Mouse (Mus musculus): ENCODE data around the gene S100a6.

Gene S100a6

DNA sequence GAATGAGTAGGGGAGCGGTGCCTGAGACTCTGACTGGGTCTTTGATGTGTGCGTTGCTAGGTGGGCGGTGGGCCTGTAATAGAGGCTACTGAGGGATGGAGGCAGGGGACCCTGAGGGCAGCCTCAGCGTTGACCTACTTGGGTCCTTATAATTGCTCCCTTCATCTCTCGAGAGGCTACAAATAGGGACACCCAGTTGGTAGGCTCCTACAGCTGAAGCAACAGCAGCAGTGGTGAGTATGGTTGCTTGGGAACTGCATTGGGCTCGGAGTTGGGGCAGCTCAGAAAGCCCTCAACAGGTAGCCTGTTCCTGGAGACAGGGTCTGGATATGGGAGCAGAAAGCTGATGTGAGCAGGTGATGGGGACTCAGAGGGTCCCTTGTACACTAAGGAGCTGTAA lies 12.6 kb upstream of the S100a6 start:
- in situ Hi-C loops (cut with MboI, MseI), result no loop called here

DNA sequence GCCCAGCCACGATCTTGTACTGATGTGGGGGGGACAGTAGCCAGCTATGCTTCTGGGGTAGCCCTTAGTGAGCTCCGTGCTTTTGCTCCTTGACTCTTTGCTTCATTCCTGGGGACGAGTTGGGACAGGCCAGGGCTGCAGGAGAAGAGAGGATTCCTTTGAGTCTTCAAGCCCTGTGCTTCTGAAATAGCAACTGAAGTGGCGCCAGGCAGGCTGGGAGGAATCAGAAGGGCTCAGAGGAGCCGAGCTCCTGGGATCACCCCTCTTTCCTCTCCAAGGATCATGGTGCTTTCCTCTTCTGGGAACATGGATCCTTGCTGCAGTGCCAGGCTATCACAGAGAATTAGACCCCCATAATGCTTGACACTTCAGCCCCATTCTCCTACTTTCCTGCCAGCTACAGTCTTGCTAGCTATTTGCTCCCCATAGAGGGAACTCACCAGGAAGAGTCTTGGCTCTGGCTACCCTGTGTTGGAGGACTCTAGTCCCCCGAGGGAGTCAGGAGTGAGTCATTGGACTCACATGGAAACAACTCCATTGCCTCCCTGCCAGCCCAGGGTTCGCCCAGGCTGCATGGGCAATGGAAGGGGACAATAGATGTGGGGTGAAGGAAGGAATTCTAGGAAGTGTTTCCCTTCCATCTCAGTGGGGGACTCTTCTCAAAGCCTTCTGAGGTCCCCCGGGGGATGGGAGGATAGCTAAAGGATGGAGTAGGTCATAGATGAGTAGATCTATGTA lies 12.1 kb upstream of the S100a6 start:
- in situ Hi-C loops (cut with MboI, MseI), result no loop called here

DNA sequence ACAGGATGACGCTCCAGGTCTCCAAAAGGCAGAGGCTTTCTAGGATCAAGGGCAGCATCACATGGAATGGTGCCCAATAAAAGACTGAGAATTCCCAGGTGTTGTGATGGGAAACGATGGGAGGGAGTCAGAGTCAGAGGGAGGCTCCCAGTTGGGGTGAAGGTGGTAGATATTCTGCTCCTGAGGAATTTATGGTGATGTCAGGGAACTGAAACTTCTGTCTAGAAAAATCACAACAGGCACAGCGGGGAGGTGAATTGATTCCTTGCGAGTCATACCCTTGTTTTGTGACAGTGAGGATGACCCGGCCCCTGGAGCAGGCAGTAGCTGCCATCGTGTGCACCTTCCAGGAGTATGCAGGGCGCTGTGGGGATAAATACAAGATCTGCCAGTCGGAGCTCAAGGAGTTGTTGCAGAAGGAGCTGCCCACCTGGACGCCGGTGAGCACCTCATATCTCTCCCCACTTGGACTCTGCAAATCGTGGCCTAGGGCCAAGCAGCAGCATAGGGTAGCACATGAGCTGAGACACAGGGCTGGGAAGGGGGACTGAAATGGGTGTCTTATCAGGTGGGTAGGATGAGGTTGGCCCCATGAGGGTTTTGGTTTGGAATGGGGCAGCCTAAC lies 11.1 kb upstream of the S100a6 start, which contains the start of gene Gm42674:
Gene Gm42674 (plus strand): TSS at position 419 of the 625 bp plus-strand sequence.
- in situ Hi-C loops (cut with MboI, MseI), result no loop called here

DNA sequence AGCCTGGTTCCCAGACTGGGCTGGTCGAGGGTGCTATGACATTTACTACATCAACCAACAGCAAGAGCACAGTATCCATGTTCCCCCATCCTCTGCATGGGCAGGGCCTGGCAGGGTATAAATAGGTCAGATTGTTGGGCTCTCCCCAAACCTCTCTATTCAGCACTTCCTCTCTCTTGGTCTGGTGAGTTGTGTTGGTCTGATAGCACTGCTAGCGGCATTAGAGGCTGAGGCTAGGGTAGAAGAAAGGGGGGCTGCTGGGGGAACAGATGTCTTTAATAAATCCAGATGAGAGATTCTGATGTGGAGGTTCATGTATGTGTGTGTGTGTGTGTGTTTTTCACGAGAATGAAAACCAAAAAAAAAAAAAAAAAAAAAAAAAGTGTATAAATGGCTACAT lies 9.1 kb upstream of the S100a6 start, which contains the start of gene S100a4:
Gene S100a4 (plus strand): TSS at position 149 of the 400 bp plus-strand sequence.
- in situ Hi-C loops (cut with MboI, MseI), result no loop called here

DNA sequence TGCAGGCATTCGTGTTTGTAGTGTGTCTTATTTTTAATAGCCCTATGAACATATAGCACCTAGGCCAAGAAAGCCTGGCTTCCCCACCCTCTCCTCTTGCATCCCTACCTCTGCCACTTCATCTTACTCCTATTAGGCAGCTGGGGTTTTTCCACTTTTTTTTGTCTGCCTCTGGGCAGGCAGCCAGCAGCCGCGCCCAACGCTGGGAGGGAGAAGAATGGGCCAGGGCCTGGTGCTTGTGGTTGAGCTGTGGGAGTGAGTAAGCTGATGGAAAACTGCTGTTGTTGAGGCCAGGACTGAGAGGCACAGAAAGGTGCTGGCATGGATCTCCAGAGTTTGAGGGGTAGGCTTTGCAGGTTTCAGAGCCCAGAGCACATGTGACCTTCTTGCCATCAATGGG lies 8.3 kb upstream of the S100a6 start:
- in situ Hi-C loops (cut with MboI, MseI), result no loop called here

DNA sequence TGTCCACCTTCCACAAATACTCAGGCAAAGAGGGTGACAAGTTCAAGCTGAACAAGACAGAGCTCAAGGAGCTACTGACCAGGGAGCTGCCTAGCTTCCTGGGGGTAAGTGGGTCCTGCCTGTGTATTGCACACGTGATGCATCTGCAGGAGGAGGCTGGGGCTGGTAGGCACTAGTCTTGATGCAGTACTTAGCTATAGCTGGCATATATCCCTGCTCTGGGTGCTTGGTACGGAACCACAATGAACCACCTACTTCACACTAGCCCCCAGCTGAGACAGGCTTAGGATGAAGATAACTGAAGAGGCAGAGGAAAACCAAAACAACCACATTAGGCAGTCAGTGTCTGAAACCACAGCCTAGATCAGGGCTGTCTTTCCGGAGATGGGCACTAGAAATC lies 7.6 kb upstream of the S100a6 start:
- in situ Hi-C loops (cut with MboI, MseI), result no loop called here

DNA sequence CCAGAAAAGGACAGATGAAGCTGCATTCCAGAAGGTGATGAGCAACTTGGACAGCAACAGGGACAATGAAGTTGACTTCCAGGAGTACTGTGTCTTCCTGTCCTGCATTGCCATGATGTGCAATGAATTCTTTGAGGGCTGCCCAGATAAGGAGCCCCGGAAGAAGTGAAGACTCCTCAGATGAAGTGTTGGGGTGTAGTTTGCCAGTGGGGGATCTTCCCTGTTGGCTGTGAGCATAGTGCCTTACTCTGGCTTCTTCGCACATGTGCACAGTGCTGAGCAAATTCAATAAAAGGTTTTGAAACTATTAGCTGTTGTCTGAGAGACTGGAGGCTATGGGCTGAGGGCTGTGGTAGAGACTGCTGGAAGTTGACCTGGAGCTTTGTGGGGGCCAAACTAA lies 6.9 kb upstream of the S100a6 start:
- in situ Hi-C loops (cut with MboI, MseI), result no loop called here

DNA sequence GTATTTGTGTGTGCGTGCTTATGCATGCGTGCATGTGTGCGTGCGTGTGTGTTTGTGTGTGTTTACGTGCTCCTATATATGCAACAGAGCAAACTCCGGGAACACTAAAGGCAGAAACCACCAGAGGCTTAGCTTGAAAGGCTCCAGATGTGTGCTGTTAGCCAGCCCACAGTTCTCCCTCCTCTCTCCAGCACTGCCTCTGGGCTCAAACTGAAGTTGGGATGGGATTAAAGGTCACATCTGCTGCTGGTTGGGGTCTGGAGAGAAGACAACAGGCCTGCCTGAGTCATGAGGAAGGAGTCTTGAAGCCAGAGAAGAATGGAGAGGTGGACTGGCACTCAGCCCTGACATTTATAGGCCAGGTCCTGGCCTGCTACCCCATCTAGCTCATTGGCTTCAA lies 6.5 kb upstream of the S100a6 start:
- in situ Hi-C loops (cut with MboI, MseI), result no loop called here

DNA sequence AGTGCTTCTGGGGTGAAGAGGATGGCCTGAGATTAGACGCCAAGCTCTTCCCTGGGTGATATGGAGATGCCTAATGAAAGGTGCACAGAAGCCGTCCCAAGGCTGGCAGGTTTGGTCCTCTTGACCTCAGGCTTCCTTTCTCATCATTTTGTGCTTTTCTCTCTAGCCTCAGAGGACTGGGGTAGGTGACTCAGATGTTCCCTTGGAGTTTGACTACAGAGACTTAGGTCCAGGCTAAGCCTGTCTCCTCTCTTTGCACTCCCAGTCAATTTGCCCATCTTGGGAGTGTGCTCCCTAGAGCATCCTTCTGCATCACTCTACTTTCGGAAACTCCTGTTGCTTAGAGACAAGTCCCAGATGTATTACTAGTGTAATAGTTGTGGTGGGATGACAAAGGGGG lies 5.3 kb upstream of the S100a6 start:
- in situ Hi-C loops (cut with MboI, MseI), result no loop called here

DNA sequence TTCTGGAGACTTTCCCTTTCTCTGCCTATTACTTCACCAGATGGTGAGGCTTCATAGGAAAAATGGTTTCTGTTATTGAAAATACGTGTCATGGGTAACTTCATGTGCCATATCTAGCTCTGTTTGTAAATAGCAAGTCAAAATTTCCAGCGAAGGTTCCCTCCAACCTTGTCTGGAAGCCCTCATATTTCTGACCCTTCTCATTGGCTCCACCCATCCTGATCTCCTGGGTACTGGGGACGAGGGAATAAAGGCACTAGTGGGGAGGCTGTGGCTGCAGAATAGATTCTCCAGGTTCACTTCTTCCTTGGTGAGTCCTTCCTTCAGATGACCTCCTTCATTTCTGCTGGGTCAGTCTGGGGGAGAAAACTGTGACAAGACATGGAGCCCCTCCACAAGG lies 4.5 kb upstream of the S100a6 start, which contains the start of gene S100a5:
Gene S100a5 (plus strand): TSS at position 301 of the 400 bp plus-strand sequence.
- in situ Hi-C loops (cut with MboI, MseI), result no loop called here

DNA sequence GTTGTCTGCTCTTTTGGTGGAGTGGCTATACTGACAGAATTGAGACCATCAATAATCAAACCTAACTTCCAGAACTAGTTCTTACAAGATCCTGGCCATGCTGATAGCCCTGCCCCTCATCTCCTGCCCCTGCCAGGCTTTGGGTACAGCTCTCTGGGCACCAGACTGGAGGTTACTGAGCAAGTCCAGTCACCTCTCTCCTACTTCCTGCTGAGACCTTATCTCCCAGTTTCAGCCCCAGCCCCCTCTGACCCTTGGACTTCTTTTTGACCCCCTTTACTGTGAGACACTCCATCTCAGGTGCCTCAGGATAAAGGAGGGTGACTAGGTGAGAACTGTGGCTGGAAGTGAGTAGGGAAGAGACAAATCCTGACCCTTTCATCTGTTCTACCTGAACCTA lies 3.6 kb upstream of the S100a6 start:
- in situ Hi-C loops (cut with MboI, MseI), result no loop called here

DNA sequence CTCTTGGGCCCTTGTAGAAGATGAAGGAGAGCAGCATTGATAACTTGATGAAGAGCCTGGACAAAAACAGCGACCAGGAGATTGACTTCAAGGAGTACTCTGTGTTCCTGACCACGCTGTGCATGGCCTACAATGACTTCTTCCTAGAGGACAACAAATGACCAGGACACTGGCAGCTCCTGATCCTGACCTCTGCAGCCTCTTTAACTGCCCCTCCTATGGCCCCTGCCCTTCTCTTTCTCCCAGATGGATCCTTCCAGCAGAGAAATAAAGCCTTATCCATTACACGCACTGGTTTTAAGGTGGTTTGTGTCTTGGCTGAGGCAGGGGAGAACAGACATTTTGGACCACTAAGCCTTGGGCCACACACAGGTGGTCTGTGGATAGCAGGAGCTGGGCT lies 1.2 kb upstream of the S100a6 start:
- in situ Hi-C loops (cut with MboI, MseI), result loop anchor here (5.0 kb wide), 1 partner anchor 84 kb away; the partner anchor contains the start of gene S100a14

DNA sequence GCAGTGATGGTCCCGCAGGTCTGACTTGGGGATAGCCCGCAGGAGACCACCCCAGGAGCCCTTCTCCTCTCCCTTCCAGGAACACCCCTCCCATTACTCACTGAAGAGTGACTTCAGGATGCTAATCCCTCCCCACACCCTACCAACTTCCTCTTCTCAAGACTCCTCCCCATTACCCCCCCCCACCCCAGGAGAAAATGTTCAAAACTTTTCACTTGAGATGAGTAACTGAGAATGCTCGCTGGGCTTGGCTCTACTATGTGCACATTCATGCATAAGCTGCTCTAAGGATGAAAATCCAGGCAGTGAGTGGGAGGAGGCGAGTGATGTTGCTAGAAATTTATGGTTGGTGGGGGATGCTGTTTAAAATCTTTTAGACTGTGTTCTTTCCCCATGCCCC lies 621 bp upstream of the S100a6 start:
- in situ Hi-C loops (cut with MboI, MseI), result loop anchor here (5.0 kb wide), 1 partner anchor 85 kb away; the partner anchor contains the start of gene S100a14

DNA sequence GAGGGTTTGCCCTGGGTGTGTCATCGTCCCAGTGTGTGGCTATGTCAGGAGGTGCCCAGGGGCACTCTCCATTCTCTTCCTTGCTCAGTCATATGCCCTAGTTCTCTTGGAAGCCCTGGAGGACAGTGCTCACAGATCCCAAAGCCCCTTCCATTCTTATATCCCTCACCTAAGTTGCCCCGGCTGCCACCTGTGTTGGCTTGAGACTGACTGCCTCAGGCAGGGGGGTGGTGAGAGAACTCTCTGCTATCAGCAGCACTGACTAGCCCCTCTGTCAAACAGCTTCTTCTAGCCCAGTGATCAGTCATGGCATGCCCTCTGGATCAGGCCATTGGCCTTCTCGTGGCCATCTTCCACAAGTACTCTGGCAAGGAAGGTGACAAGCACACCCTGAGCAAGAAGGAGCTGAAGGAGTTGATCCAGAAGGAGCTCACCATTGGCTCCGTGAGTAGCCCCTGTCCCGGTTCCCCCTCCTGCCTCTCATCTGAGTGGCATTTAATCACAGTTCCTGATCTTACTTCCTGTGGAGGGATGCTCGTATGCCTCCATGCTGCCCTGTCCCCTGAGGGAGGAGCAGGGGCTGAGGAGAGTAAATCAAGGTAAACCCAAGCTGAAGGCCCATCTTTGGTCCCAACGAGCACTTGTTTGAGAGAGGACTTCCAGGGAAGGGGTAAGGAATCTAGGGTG lies 922 bp downstream of the S100a6 start:
- in situ Hi-C loops (cut with MboI, MseI), result loop anchor here (5.0 kb wide), 1 partner anchor 86 kb away; the partner anchor contains the start of gene S100a14

DNA sequence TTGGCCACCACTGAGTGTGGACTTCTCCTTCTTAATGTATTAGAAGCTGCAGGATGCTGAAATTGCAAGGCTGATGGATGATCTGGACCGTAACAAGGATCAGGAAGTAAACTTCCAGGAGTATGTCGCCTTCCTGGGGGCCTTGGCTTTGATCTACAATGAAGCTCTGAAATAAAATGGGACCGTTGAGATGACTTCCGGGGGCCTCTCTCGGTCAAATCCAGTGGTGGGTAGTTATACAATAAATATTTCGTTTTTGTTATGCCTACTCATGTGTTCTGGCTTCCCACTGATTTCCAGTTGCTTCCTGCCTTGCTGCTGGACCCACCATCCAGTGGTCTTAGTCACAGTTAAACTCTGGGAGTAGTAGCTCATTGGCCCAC lies 1.5 kb downstream of the S100a6 start:
- in situ Hi-C loops (cut with MboI, MseI), result loop anchor here (5.0 kb wide), 1 partner anchor 87 kb away; the partner anchor contains the start of gene S100a14

DNA sequence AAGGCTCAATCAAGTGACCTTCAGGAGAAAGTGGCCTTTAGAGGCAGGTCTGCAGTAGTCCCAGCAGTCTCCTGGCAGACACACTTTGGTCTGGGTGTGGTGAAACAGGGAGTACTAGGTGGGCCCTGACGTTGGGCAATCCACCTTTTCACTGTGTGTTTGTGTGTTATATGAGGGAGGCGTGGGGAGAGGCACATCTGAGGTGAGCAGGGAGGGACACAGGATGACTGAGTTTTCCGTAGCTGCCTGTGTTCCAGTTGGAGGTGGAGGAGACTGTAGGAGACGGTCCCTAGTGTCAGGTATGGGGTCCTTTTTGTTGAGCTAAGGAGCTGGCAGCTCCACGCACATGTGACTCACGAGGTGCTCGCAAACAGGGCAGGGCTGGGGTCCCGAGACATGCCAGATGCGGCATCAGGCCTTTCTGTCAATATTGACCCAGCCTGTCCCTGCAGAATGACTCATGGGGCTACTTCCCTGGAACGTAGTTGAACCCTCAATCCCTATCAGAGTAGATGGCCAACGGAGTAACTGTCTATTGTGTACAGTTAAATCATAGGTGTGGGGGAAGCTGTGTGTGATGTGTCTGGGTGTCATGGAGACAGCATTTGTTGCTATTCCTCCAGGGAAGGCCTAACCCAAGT lies 2.0 kb downstream of the S100a6 start:
- in situ Hi-C loops (cut with MboI, MseI), result loop anchor here (5.0 kb wide), 2 partner anchors 32 to 87 kb away; partner anchors contain the start of gene S100a14

DNA sequence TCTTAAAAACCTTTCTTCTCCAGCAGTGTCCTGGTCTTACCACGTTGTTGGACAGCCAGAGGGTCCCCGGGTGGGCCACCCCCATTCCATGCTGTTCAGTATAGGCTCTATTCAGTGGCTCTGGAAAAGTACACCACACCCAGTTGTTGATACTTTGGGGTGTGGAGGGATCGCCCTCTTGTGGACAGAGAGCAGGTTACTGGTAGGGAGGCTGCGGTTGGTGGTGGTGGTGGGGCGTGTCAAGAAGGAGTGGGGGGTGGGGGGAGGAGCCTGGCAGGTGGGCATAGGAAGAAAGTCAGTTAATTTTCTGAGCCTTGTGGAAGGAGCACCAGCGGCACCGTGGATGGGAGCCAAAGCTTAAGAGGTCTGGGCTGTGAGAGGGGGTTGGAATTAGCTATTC lies 2.7 kb downstream of the S100a6 start:
- in situ Hi-C loops (cut with MboI, MseI), result loop anchor here (5.0 kb wide), 1 partner anchor 33 kb away; no protein-coding TSS in a partner anchor

DNA sequence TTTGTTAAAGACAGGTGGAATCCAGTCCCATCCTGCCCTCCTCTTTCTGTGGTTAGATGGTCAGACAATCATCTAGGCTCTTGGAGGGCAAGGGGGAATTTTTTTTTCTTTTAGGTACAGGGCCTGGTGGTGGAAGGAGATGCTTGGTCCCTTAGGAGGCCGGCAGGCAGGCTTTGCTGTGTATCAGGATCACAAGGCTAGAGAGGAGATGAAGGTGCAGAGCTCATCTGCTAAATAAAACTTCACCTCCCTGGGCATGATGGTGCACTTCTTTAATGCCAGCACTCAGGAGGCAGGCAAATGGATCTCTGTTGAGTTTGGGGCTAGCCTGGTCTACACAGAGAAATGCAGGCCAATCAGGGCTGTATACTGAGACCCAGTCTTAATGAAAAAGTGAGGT lies 3.2 kb downstream of the S100a6 start:
- in situ Hi-C loops (cut with MboI, MseI), result loop anchor here (5.0 kb wide), 1 partner anchor 34 kb away; no protein-coding TSS in a partner anchor

DNA sequence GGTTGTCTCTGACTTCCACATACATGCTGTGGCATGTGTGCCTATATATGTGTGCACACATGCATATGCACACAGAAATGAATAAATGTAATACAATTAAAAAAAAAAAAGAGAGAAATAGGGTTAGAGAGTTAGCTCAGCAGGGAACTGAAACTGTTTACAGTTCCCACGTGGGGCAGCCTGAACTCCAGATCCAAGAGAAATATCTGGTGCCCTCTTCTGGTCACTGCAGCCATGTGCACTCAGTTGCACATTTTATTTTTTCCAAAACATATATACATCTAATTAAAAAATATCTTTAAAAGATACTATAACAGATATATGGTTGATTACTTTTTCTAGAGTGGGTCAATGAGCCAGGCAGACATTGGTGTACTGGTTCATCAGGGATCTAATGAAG lies 4.9 kb downstream of the S100a6 start:
- in situ Hi-C loops (cut with MboI, MseI), result loop anchor here (5.0 kb wide), 1 partner anchor 35 kb away; no protein-coding TSS in a partner anchor

DNA sequence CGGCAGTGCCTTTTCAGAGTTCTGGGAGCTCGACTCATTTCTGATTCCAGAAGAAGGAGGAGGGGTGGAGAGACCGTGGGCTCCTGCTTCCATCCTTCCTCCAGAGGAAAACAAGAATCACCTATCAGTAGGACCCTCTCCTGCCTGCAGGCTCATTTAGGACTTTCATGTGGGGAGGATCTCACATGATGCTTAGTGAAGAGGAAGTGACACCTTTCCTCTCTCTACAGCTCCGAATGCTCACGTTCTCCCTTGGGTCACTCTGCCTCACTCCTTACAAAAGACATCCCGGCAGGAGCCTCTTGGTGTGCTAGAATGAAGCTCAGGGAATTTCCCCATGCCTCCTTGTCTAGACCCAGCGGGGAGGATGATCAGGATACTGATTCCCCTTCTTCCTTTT lies 8.9 kb downstream of the S100a6 start:
- in situ Hi-C loops (cut with MboI, MseI), result loop anchor here (10.0 kb wide), 1 partner anchor 217 kb away; no protein-coding TSS in a partner anchor

DNA sequence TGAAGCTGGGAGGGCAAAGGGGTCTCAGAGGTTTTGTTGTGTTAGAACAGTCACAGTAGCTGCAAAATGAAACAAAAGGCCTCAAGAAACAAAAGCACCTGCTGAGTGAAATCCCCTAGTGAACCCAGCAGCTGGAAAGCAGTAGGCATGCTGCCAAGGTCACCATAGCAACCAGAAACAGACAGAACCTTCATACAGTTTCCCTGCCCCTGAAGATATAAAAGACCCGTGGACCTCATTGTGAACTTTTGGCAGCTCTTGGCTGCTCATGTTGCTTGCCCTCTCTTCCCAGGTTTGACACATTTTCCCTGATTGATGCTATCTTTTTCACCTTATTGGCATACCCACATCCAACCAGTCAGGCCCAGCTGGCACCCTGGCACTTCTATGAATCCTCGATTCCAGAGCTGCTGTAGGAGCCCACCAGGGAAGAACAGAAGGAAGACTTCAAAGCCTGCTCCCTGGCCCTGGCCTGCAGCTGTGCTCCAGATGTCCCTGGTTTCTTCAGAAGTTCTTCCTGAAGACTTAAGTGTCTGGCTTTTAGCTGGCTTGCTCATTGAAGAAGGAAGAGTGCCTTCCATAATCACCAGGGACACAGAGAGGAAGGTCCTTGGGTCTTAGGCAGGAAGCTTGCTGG lies 10.9 kb downstream of the S100a6 start:
- in situ Hi-C loops (cut with MboI, MseI), result loop anchor here (10.0 kb wide), 1 partner anchor 219 kb away; no protein-coding TSS in a partner anchor

All from regulatory T cell (primary cell).